Mouse (Mus musculus) thymus, adult 2 months (tissue): ENCODE measurements around the gene H3f3b.

Experiments used
- CTCF ChIP-seq: fragments of 200-500 bp; IDR thresholded peaks from 2 replicates; pipeline ENCODE4 v1.5.1; 2012; ENCODE audit warnings: mild to moderate bottlenecking, control low read depth, low read length, moderate library complexity, borderline replicate concordance; ENCODE audit not compliant: control insufficient read depth, poor library complexity, insufficient read depth; ENCODE audit errors: extremely low read depth
- POLR2A ChIP-seq: fragments of 200-500 bp; IDR thresholded peaks from 2 replicates; pipeline ENCODE4 v1.6.1; 2012; ENCODE audit warnings: mild to moderate bottlenecking, low read length, control low read depth, moderate library complexity; ENCODE audit not compliant: control insufficient read depth, poor library complexity, insufficient read depth; ENCODE audit errors: extremely low read depth

GRCm38 (mm10) chr11:116024356-116024808 is 3.4 kb downstream of the H3f3b start:
- TF ChIP-seq CTCF (0 out of 2 replicates have a peak, but pooled peaks have one; percentile 48), POLR2A (peak; percentile 100)
